Mouse (Mus musculus): ENCODE data around the gene Gda.

Gda gene

DNA sequence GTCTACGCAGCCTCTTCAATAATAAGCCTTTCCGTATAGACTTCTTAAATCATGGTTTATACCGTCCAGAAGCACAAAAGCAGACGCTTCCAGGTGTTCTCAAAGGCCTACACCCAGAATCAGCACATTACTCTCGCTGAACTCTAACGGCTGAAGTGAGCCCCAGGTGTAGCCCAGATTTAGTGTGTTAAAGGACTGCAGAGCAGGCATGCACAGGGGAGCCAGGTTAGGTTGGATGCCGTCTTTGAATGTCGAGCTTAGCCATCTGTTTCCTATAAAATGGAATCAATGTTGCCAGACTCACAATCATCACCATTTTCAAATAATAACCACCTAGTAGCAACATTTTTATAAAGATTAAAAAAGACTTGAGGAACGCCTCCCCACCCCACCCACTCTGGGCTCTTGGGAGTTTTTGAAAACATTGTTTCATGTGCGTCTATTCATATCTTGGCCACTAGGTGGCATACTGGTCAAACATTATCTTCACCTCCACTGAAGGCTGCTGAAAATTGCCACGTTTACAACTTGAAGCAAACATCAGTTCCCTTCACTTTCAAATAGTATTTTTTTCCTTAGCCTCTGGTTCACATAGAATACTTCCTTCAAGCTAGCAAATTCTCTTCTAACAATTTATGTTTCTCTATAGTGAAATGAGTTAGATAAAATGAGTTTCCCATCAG lies 100.0 kb downstream of the Gda start:
- peak; percentile 72 for DNase-seq (ENCODE audit: low read depth, low spot score)

DNA sequence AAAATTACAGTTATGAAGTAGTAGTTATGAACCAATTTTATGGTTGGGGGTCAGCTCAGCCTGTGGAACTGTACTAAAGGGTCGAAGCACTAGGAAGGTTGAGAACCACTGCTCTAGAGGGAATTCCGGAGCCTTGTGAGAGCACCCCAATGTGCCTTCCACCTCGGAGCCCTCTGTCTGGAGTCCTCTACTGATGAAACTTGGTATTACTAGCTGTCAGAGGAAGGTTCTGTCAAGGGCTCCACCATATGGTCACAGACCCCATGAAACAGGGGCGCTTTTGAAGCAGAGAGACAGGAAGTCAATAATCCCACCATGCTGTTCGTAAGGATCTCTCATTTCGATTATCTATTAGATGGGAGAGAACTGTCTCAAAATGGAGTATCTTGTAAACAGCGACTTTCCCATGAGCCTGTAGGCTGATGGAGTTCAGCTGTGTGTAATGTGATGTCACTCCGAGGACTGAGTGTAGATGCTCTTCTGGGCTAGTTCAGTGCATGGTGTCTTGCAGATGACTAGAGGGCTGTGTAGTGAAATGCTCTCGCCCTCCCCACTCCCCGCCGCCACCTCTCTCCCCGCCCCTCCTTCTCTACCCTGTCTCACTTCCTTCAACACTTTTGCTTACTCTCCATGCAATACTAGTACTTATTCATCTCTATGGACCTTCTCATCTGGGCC lies 100.7 kb downstream of the Gda start:
- DNase-seq (ENCODE audit: low read depth, low spot score) = no peak

DNA sequence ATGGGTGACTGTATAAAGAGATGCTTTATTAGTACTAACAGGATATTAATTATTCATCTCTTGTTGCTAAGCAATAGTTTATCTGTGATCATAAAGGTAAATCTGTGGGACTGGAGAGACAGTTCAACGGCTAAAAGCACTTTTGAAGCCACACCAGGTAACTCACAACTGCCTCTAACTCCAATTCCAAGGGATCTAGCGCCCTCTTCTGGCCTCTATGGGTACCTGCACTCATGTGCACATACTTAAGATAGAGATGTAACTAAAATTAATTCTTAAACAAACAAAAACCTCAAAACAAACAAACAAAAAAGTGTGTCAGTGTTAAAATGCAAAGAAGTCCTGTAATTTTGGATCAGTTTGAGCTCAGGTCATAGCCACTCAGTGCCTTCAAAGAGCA lies 101.9 kb downstream of the Gda start:
- DNase-seq (ENCODE audit: low read depth, low spot score) = no peak

DNA sequence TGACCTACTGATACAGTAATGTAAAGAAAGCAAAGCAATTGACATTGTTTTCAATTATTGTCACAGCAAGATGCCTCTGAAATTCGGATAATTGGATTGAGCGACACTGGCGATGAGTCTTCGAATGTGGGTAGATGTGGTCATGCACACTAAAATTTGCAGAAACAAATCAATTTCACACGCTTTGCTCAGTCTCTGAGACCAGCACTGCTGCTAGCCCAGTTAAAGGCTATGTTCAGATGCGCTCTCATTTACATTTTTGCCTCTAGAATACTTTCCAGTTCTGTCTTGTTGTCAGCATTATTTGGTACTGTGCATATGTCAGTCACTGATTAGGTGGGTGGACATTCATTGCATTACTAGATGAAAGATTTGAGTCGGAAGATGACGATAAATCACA lies 102.5 kb downstream of the Gda start:
- DNase-seq (ENCODE audit: low read depth, low spot score) = peak; percentile 7

DNA sequence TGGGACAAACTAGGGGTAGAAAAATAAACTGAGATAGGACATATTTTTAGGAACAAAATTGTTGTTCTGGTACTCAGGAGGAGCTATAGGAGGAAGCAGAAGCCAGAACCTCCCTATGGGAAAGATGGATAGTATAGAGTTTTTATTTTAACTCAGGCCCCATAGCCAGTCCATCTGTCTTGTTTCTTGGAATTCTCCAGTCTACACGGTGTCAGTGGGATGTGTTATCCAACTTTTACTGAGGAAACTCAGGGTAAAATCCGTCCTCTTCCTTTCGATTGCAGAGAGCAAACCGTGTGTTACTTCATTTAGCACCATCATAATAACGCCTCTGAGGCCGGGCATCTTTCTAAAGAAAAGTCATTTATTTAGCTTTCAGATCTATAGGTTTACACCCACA lies 104.1 kb downstream of the Gda start:
- DNase-seq (ENCODE audit: low read depth, low spot score) = no peak

DNA sequence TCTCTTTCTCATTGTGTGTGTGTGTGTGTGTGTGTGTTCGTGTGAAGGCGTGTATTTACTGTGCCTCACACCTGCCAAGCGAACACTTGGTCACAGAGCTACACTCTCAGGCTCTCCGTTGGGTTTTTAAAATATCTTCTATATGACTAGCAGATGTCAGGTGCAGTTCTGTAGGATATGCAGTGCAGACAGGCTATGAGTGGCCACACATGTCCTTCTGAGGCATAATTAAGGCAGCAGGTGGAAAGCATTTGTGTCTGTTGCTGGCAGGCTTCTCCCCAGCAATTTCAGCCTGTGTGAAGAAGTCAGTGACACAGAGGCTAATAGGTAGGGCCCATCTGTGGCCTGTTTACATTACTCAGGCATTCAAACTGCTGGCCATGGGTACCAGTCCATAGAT lies 104.7 kb downstream of the Gda start:
- peak; percentile 15 for DNase-seq (ENCODE audit: low read depth, low spot score)

DNA sequence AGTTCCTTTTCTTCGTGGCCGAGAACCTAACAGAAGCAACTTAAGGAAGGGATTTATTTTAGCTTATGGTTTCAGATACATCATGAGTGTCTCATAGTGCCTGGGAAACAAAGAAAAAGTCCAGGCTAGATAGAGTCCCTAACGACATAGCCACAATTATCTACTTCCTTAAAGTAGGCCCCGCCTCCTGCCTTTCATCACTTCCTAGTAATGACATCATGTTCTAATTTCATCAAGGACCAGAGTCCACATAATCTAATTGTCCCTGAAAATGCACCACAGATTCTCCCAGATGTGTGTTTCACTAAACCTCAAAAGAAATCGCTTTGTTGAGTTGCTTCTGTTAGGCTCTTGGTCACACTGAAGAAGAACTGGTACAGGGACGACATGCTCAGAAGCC lies 115.5 kb downstream of the Gda start:
- no peak for DNase-seq (ENCODE audit: low read depth, low spot score)

DNA sequence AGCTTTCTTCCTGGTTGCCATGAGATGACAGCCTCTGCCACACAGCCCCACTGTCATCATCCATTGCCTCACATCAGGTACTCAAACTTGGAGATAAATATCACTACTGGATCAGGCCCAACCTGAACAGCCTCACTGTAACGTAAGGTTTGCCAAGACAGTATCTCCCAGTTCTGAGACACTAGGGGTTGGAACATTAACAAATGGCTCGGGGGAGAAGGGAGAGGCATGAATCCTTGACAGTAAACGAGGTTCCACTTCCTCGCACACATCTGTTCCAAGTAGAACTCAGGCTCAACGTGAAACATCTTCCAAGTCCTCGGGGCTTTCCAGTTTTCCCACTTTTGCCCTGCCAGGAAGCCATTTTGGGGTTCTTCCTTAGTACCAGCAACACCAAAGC lies 123.6 kb downstream of the Gda start:
- DNase-seq (ENCODE audit: low read depth, low spot score) = no peak

DNA sequence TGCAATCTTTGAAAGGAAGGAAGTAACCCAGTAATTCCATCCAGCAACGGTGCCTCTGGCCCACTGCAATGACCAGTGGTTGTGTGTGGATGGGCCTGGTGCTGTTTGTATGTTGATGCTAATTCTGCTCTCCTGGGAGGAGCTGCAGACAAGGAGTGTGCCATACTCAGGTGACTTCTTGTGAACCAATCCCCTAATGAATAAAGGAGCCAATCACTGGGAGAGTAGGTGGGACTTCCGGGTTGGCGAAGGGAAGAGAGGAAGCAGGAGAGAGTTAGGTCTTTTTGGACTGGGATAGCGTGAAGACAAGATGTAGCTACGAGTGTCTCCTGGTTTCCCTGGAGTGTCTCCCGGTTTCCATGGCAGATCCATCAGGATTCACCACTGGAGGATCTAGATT lies 126.6 kb downstream of the Gda start:
- DNase-seq (ENCODE audit: low read depth, low spot score) = no peak
